Mouse (Mus musculus) liver (tissue): ENCODE measurements around the gene Gm3667.
"Not testable (repeated sequence)": the region's sequence is repeated elsewhere in the genome, so short reads cannot be mapped to it uniquely, and the experiment has no call there.

Experiments used
- DNase-seq: peaks from one replicate; pipeline ENCODE4 v3.0.0-alpha.2; 2020; ENCODE audit warnings: mixed read lengths

The Gm3667 gene

DNA sequence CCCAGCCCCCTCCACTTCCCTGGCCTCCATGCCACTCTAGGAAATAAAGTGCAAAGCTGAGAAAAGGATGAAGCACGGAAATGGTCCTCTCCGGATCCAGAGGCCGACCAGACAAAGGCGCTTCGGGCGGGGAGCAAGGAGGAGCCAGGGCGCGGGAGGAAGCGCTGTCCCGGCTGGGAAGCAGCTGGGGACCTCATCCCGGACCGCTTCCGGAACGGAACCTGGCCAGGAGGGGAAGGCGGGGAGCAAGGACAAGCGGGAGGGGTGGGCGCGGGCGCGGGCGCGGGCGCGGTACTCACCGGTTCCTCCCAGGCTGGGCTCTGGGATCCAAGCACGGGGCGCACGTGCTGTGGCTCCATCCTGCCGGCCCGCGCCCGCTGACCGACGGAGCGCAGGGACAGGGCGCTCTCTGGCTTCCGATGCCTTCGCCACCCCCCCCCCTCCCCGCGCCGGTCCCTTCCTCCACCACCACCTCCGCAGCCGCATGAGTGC, at the start of gene Gm3667:
Gene Gm3667, minus strand, starts transcription at position 442 of the 492 bp plus-strand sequence.
- not testable (repeated sequence) for DNase-seq

GRCm38 (mm10) chr14:6899881-6900280, 10.1 kb upstream of the Gm3667 start:
- DNase-seq: not testable (repeated sequence)

DNA sequence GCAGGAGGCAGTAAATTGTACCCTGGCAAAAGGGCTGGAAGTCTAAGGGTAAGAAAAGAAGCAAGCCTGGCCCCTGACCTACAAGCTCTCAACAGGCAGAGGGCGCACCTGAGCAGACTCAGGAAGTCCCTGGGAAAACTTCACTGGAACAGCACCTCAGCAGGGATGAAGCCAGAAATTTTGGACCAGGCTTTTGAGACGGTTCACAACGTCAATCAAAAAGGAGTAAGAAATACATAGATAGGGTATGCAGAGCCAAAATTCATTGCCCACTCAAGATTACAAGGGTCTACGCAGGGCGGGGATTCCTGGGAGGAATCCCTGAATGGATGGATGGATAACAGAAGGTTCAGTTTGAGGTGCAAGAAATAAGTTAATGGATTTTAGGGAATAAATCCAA, 951 bp downstream of the Gm3667 start:
- not testable (repeated sequence) for DNase-seq

DNA sequence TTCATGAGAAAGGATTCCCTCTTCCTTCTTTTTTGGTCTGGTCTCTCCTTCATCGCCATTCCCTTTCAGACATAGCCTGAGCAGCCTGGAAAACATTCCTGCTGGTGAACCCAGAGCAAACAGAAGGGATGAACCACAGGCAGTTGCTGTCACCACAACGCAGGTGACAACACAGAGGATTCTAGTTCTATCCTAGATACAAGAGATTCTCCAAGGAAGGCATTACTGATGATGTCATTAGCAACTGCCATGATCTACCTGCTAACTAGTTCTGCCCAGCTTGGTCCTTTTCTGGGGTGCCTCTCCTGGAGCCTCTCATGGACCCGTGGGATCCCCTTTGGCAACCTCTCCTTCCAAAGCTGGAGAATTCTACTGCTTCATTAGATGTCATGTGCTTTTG, 49.6 kb downstream of the Gm3667 start, which contains the start of gene Gm3642:
Gene Gm3642, minus strand, starts transcription at position 101 of the 400 bp plus-strand sequence.
- not testable (repeated sequence) for DNase-seq

DNA sequence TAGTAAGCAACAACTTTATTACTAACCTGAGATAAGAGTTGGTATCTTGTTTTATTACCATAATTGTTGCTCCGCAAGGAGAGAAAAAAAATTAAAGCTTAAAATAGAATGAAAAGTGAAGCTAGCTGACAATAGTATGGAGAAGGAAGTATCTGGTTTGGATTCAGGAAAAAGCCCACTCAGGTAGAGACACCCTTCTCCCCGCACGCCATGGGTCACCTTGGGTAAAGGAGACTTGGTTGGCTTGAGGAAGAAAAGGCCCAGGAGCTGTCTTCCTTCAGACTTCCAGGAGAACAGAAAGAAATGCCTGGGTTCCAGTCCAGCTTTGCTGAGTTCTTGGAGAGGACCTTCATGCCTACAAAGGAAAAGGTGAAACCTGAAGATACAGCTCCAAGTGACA, 66.5 kb downstream of the Gm3667 start:
- DNase-seq: not testable (repeated sequence)
